Mouse (Mus musculus) embryonic facial prominence, embryonic 11.5 days (tissue): Measurements from ENCODE around the gene Kif13a. TPM values are rescaled to one million over a fixed set of nuclear protein-coding genes. Genes with fewer than 3 reads are reported as not detected.

Source experiments
- ATAC-seq: fragments of 200-750 bp; cut with Nextera tagmentation; replicated peaks from 2 replicates; pipeline ENCODE4 v1.8.0; 2017; ENCODE audit warnings: low read depth; ENCODE audit not compliant: insufficient number of reproducible peaks, low FRiP score, low TSS enrichment
- DNase-seq: peaks from one replicate; pipeline ENCODE4 v3.0.0-alpha.2; 2015; ENCODE audit warnings: low spot score
- H3K27ac ChIP-seq: fragments of 300-500 bp; sonication (generic); replicated peaks from 2 replicates; pipeline ENCODE4 v1.5.1; 2014; ENCODE audit warnings: mild to moderate bottlenecking, low read depth, low read length, control low read depth
- H3K27me3 ChIP-seq: fragments of 300-500 bp; sonication (generic); 2 replicates; pipeline ENCODE4 v1.6.1; 2014; ENCODE audit warnings: mild to moderate bottlenecking, low read length, moderate library complexity, mixed read lengths; ENCODE audit not compliant: control insufficient read depth, insufficient read depth
- H3K36me3 ChIP-seq: fragments of 300-500 bp; sonication (generic); replicated peaks from 2 replicates; pipeline ENCODE4 v1.6.1; 2014; ENCODE audit warnings: low read depth, mild to moderate bottlenecking, low read length, moderate library complexity, mixed read lengths; ENCODE audit not compliant: control insufficient read depth, insufficient read depth
- H3K4me1 ChIP-seq: fragments of 300-500 bp; sonication (generic); 2 replicates; pipeline ENCODE4 v1.6.1; 2014; ENCODE audit warnings: low read length, mixed read lengths; ENCODE audit not compliant: control insufficient read depth, insufficient read depth
- H3K4me2 ChIP-seq: fragments of 300-500 bp; sonication (generic); 2 replicates; pipeline ENCODE4 v1.6.1; 2014; ENCODE audit warnings: low read depth, mild to moderate bottlenecking, control low read depth, low read length, moderate library complexity
- H3K4me3 ChIP-seq: fragments of 300-500 bp; sonication (generic); 2 replicates; pipeline ENCODE4 v1.5.1; 2014; ENCODE audit warnings: low read depth, low read length, control low read depth
- H3K9ac ChIP-seq: fragments of 300-500 bp; sonication (generic); replicated peaks from 2 replicates; pipeline ENCODE4 v1.6.1; 2014; ENCODE audit warnings: mild to moderate bottlenecking, control low read depth, low read length
- H3K9me3 ChIP-seq: fragments of 300-500 bp; sonication (generic); replicated peaks from 2 replicates; pipeline ENCODE4 v1.6.1; 2016; ENCODE audit warnings: mild to moderate bottlenecking, low read length, inconsistent platforms, mixed read lengths; ENCODE audit not compliant: control insufficient read depth
- WGBS: fragments of 180-500 bp; shearing (Covaris S2); extraction: QIAGEN DNeasy Blood & Tissue Kit; methylation state at CpG from one replicate; pipeline ENCODE4 v1.1.7; 2014; 5-methylcytosine and 5-hydroxymethylcytosine counted together
- polyA plus RNA-seq: library from polyadenylated mRNA; unstranded; fragments of >200 nt; fragmentation: Nextera tagmentation; extraction: Ambion mirVana; gene quantifications from 2 replicates; pipeline ENCODE4 v1.2.1, GENCODE M21; 2014

Kif13a gene
- polyA plus RNA-seq, 1 experiment from 2014 or later, result 19.1 TPM

DNA sequence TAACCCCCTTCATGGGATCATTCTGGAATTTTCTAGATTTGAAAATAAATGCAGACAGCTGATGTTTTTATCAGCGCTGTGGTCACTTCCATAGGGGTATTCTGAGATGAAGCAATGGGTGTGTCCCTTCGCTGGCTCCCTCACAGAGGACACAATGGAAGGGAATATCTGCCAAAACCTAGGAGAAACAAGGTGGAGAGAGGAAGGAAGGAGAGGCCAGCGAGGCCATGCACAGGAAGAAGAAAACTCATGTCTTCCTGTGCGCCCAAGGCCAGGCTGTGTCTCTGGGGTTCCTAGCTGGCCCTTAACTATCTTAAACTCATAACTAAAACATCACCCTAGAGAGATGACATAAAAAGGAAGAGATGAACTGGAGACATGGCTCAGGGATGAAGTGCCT lies 52.6 kb downstream of the Kif13a start:
- Histone ChIP-seq H3K4me1 (no peaks in the 10 kb centered on the region), H3K9ac (no peak overlapping the region), H3K27me3 (no peaks in the 10 kb centered on the region), H3K27ac (no peak overlapping the region), H3K9me3 (no peaks in the 10 kb centered on the region), H3K36me3 (no peaks in the 10 kb centered on the region), H3K4me2 (no peak overlapping the region), H3K4me3 (no peak overlapping the region)
- WGBS, result 88% methylated on average over 4 of the region's 4 CpGs
- ATAC-seq, result no peak
- DNase-seq, result no peak

DNA sequence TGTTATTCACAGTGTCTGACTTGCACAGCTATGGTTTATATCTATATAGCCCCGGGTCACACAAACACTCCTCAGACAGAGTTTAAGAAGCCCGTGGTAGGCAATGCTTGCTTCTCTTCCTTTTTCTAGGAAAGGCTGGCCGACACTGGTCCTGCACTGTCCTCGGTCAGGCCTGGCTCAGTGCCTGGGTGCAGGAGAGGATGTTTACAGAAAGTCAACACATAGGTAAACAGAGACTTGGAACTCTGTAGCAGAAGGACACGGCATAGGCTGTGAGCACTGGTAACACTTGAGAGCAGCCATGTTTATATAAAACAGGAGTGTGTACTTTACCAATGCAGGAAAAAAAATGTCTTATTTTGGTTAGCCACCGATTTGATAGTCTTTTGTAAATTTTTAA lies 54.3 kb downstream of the Kif13a start:
- WGBS, result 76% methylated on average over 6 of the region's 6 CpGs
- ATAC-seq, result no peak
- H3K27me3 ChIP-seq, result no peaks in the 10 kb centered on the region

DNA sequence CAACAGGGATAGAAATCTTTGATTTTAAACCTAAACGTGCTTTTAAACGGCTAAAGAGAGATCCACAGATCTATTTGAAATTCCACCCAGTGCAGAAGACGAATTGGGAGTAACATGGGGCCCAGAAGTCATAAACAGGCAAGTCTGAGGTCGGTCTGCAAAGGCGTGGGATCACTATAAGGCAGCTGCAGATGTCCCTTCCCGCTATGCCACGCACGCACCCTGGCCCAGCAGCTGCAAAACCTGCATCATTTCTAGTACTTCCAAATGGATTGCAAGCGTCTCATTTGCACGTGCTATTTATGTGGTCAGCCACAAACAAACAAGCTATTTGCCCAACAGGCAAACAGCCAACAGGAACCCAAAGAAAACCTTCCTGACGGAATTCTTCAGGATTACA lies 56.9 kb downstream of the Kif13a start:
- no peaks in the 10 kb centered on the region for H3K4me1 ChIP-seq
- no peaks in the 10 kb centered on the region for H3K36me3 ChIP-seq
- no peaks in the 10 kb centered on the region for H3K9me3 ChIP-seq
- no peaks in the 10 kb centered on the region for H3K27me3 ChIP-seq
- H3K27ac ChIP-seq, result no peak overlapping the region
- H3K4me2 ChIP-seq, result no peak overlapping the region
- 91% methylated on average over 11 of the region's 11 CpGs for WGBS
- ATAC-seq (no peak), DNase-seq (no peak)
- no peak overlapping the region for H3K9ac ChIP-seq
- H3K4me3 ChIP-seq, result no peak overlapping the region

More for the DNA sequence above, 54.3 kb downstream of the Kif13a start:
- Histone ChIP-seq H3K36me3 (no peaks in the 10 kb centered on the region), H3K4me3 (no peak overlapping the region), H3K27ac (no peak overlapping the region), H3K4me1 (no peaks in the 10 kb centered on the region), H3K9ac (no peak overlapping the region), H3K4me2 (no peak overlapping the region), H3K9me3 (no peaks in the 10 kb centered on the region)
- no peak for DNase-seq

GRCm38 (mm10) chr13:46872194-46872593 lies 57.5 kb downstream of the Kif13a start:
- DNase-seq (peak; percentile 6), ATAC-seq (no peak)
- no peaks in the 10 kb centered on the region for H3K4me1 ChIP-seq
- no peaks in the 10 kb centered on the region for H3K27me3 ChIP-seq
- no peak overlapping the region for H3K27ac ChIP-seq
- no peak overlapping the region for H3K9ac ChIP-seq
- H3K4me2 ChIP-seq, result no peak overlapping the region
- no peaks in the 10 kb centered on the region for H3K9me3 ChIP-seq
- no peaks in the 10 kb centered on the region for H3K36me3 ChIP-seq
- H3K4me3 ChIP-seq, result no peak overlapping the region
- 64% methylated on average over 6 of the region's 6 CpGs for WGBS

GRCm38 (mm10) chr13:46869464-46869863 lies 60.2 kb downstream of the Kif13a start:
- no peak for ATAC-seq
- Histone ChIP-seq H3K27ac (no peak overlapping the region), H3K4me2 (no peak overlapping the region), H3K27me3 (no peaks in the 10 kb centered on the region), H3K4me1 (no peaks in the 10 kb centered on the region), H3K36me3 (no peaks in the 10 kb centered on the region), H3K9me3 (no peaks in the 10 kb centered on the region), H3K9ac (no peak overlapping the region), H3K4me3 (no peak overlapping the region)
- WGBS, result 94% methylated on average over 13 of the region's 13 CpGs
- no peak for DNase-seq

- Histone ChIP-seq H3K4me1 (no peaks in the 10 kb centered on the region), H3K36me3 (no peaks in the 10 kb centered on the region), H3K9me3 (no peaks in the 10 kb centered on the region), H3K9ac (no peak overlapping the region), H3K4me3 (no peak overlapping the region), H3K4me2 (no peak overlapping the region), H3K27me3 (no peaks in the 10 kb centered on the region), H3K27ac (no peak overlapping the region)
- 90% methylated on average over 3 of the region's 3 CpGs for WGBS
- DNase-seq (no peak), ATAC-seq (no peak)
Observed at GRCm38 (mm10) chr13:46863169-46863748, 66.4 kb downstream of the Kif13a start.

- ATAC-seq (no peak), DNase-seq (no peak)
- H3K27ac ChIP-seq, result no peak overlapping the region
- H3K36me3 ChIP-seq, result no peaks in the 10 kb centered on the region
- no peak overlapping the region for H3K9ac ChIP-seq
- no peaks in the 10 kb centered on the region for H3K4me1 ChIP-seq
- H3K9me3 ChIP-seq, result no peaks in the 10 kb centered on the region
- WGBS, result 85% methylated on average over 2 of the region's 2 CpGs
- H3K4me3 ChIP-seq, result no peak overlapping the region
- H3K4me2 ChIP-seq, result no peak overlapping the region
- H3K27me3 ChIP-seq, result no peaks in the 10 kb centered on the region
Observed at GRCm38 (mm10) chr13:46859876-46860275, 69.8 kb downstream of the Kif13a start.

GRCm38 (mm10) chr13:46859173-46859572 lies 70.5 kb downstream of the Kif13a start:
- no peak for DNase-seq
- H3K4me3 ChIP-seq, result no peak overlapping the region
- H3K9ac ChIP-seq, result no peak overlapping the region
- ATAC-seq, result no peak
- 95% methylated on average over 2 of the region's 2 CpGs for WGBS
- no peaks in the 10 kb centered on the region for H3K27me3 ChIP-seq
- no peak overlapping the region for H3K4me2 ChIP-seq
- no peak overlapping the region for H3K27ac ChIP-seq
- H3K9me3 ChIP-seq, result no peaks in the 10 kb centered on the region
- no peaks in the 10 kb centered on the region for H3K4me1 ChIP-seq
- H3K36me3 ChIP-seq, result no peaks in the 10 kb centered on the region
